Mouse (Mus musculus) spleen, postnatal 14 days (tissue): ENCODE results near the gene Pdcd4.
A peak's percentile ranks its signal among the peaks of the same experiment; 100 is the strongest.
"Not testable (repeated sequence)": the region's sequence is repeated elsewhere in the genome, so short reads cannot be mapped to it uniquely, and the experiment has no call there.

Experiments used
- DNase-seq, 2 experiments: peaks; one replicate each; pipeline ENCODE4 v3.0.0; 2021 to 2022; ENCODE audit warnings: low spot score in 2 of 2

The Pdcd4 gene

DNA sequence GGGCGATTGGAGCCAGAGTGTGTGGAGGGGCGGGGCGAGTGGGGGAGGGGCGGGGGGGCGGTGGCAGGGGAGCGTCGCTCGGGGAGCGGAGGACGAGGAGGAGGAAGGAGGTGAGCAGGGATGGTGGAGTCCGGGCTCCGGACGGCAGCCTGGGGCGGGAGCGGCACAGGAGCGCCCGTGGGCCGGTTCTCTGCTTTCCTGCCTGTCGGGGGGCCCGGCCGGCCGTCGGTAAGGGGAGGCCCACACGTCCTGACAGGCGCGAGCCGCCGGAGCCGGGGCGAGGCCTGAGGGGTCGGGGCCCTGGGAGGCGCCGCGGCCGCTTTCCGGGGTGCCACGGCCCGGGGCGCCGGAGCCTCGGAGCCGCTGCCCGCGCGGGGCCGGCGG is 52.7 kb downstream of the Pdcd4 start:
- DNase-seq, result no peak

DNA sequence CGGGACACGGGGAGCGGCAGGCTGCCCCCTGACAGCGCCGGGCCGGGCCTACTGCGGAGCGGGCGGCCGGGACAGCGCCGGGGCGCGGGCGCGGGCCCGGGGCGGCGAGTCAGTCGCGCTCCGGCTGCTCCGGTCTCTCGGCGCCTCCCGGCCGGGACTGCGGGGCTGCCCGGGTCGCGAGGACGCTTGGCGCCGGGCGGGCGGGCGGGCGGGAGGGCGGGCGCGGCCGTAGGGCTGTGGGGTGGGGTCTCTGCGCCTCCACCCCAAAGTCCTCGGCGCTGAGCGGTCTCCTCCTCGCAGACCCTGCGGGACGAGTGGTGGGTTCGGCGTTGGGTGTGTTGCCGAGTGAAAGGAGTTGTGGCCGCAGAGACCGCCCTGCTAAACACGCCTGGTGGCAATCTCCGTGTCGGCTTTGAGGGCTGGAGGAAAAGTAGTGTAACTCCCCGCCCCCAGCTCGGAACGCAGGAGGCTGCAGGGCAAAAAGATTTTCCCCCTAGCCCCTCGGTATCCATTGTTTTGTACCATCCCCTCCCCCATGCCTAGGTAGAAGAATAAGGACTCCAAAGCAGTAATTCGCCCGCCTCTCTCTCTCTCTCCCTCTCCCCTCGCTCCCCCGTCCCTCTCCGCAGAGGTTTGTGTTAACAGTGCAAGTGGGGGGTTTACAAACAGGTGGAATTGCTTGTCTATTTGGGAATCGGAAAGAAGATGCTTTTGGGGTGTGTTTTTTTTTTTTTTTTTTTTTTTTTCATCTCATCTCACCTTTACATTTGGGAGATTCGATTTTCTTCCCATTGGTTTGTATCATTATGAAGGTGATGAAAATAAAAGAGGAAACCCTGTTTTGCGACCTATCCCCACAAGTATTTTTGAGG is 53.4 kb downstream of the Pdcd4 start:
- DNase-seq, result peak in 1 of 2 experiments; percentile 43

- DNase-seq, result no peak
Measured at GRCm38 (mm10) chr19:53957513-53957912, 65.5 kb downstream of the Pdcd4 start.

DNA sequence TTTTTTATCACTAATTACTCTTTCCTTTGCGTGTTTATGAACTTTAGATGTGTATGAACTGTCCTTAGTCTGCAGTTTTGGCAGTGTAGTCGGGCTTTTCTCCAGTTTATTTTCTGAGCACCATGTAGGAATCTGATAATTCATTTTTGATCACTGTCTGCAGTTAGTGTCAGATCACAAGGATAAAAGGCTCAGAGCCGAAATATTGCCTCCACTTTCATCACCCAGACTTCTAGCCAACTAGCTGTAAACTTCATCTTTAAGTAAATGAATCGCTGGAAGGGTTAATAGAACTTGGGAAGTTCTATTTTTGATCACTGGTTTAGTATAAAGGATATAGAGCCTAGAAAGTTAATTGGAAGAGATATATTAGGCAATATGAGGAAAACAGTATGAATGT is 70.5 kb downstream of the Pdcd4 start:
- no peak for DNase-seq

GRCm38 (mm10) chr19:53964347-53964746 is 72.3 kb downstream of the Pdcd4 start:
- not testable (repeated sequence) for DNase-seq

GRCm38 (mm10) chr19:53964910-53965633 is 73.0 kb downstream of the Pdcd4 start:
- DNase-seq, result no peak

- DNase-seq, result no peak
Measured at GRCm38 (mm10) chr19:53969226-53969625, 77.2 kb downstream of the Pdcd4 start.

GRCm38 (mm10) chr19:53971938-53972337 is 79.9 kb downstream of the Pdcd4 start:
- DNase-seq, result no peak

DNA sequence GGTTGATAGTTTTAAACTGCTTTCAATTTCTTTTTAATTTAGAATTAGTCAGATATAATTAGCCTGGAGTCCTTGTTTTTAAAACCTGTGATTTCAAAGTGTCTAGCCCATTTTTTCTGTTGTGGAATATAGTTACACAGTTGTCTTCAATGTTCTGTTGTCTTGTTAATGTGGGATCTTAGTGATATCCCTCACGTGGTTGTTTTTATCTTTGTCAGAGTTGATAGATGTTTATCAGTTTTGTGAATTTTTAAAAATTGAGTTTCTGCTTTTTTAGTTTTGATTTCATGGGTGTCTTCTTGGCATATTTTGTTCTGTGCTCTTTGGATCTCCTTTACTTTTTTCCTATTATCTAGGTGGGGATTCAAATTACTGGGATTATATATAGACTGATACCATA is 81.6 kb downstream of the Pdcd4 start:
- DNase-seq, result no peak
